Mouse (Mus musculus): Measurements from ENCODE around the gene Lrp8. TPM values are rescaled to one million over a fixed set of nuclear protein-coding genes. Genes with fewer than 3 reads are reported as not detected.
A peak's percentile ranks its signal among the peaks of the same experiment; 100 is the strongest.

Gene Lrp8
- polyA plus RNA-seq, 1 experiment, result 45.6 TPM

GRCm38 (mm10) chr4:107834643-107835314 lies 32.7 kb downstream of the Lrp8 start:
- WGBS, result 93% methylated on average over 22 of the region's 22 CpGs
- Histone ChIP-seq H3K36me3 (ENCODE audit: control insufficient read depth, insufficient read depth, low read length) (peaks cover 7% of the 10 kb centered on the region; the same call in 1 of the 2 replicates), H3K27ac (ENCODE audit: control insufficient read depth, insufficient read depth, low read length) (no peak overlapping the region), H3K4me1 (replicated peaks; ENCODE audit: control insufficient read depth, insufficient read depth, low read length) (0 out of 2 replicates have a peak, but pooled peaks cover 3% of the 10 kb centered on the region), H3K27me3 (ENCODE audit: control insufficient read depth, insufficient read depth, low read length) (no peaks in the 10 kb centered on the region), H3K4me3 (ENCODE audit: control insufficient read depth, insufficient read depth, low read length) (no peak overlapping the region)
- TF ChIP-seq POLR2A (IDR thresholded peaks at IDR 0.05; ENCODE audit: control insufficient read depth, extremely low read depth, insufficient read depth, low read length, poor library complexity) (no peak), CTCF (IDR thresholded peaks at IDR 0.05; ENCODE audit: borderline replicate concordance, control insufficient read depth, extremely low read depth, insufficient read depth, low read length, poor library complexity) (no peak)
- DNase-seq, result no peak

GRCm38 (mm10) chr4:107835508-107835909 lies 33.4 kb downstream of the Lrp8 start:
- peaks cover 7% of the 10 kb centered on the region; the same call in 1 of the 2 replicates for H3K36me3 ChIP-seq (ENCODE audit: control insufficient read depth, insufficient read depth, low read length)
- H3K27me3 ChIP-seq (ENCODE audit: control insufficient read depth, insufficient read depth, low read length), result no peaks in the 10 kb centered on the region
- DNase-seq, result no peak
- H3K4me3 ChIP-seq (ENCODE audit: control insufficient read depth, insufficient read depth, low read length), result no peak overlapping the region
- WGBS, result 92% methylated on average over 5 of the region's 5 CpGs
- H3K27ac ChIP-seq (ENCODE audit: control insufficient read depth, insufficient read depth, low read length), result no peak overlapping the region
- TF ChIP-seq CTCF (IDR thresholded peaks at IDR 0.05; ENCODE audit: borderline replicate concordance, control insufficient read depth, extremely low read depth, insufficient read depth, low read length, poor library complexity) (no peak), POLR2A (IDR thresholded peaks at IDR 0.05; ENCODE audit: control insufficient read depth, extremely low read depth, insufficient read depth, low read length, poor library complexity) (no peak)
- no peaks in the 10 kb centered on the region for H3K4me1 ChIP-seq (replicated peaks; ENCODE audit: control insufficient read depth, insufficient read depth, low read length)

GRCm38 (mm10) chr4:107836758-107837157 lies 34.7 kb downstream of the Lrp8 start:
- no peak for TF ChIP-seq POLR2A (IDR thresholded peaks at IDR 0.05; ENCODE audit: control insufficient read depth, extremely low read depth, insufficient read depth, low read length, poor library complexity)
- 98% methylated on average over 5 of the region's 5 CpGs for WGBS
- no peak overlapping the region for H3K4me3 ChIP-seq (ENCODE audit: control insufficient read depth, insufficient read depth, low read length)
- H3K4me1 ChIP-seq (replicated peaks; ENCODE audit: control insufficient read depth, insufficient read depth, low read length), result no peaks in the 10 kb centered on the region
- H3K27ac ChIP-seq (ENCODE audit: control insufficient read depth, insufficient read depth, low read length), result no peak overlapping the region
- no peaks in the 10 kb centered on the region for H3K27me3 ChIP-seq (ENCODE audit: control insufficient read depth, insufficient read depth, low read length)
- no peak for DNase-seq
- peaks cover 7% of the 10 kb centered on the region; the same call in 1 of the 2 replicates for H3K36me3 ChIP-seq (ENCODE audit: control insufficient read depth, insufficient read depth, low read length)

GRCm38 (mm10) chr4:107837910-107838309 lies 35.8 kb downstream of the Lrp8 start:
- TF ChIP-seq CTCF (IDR thresholded peaks at IDR 0.05; ENCODE audit: borderline replicate concordance, control insufficient read depth, extremely low read depth, insufficient read depth, low read length, poor library complexity), result no peak
- no peak for TF ChIP-seq POLR2A (IDR thresholded peaks at IDR 0.05; ENCODE audit: control insufficient read depth, extremely low read depth, insufficient read depth, low read length, poor library complexity)

GRCm38 (mm10) chr4:107843687-107844086 lies 41.6 kb downstream of the Lrp8 start:
- Histone ChIP-seq H3K4me3 (ENCODE audit: control insufficient read depth, insufficient read depth, low read length) (no peak overlapping the region), H3K36me3 (ENCODE audit: control insufficient read depth, insufficient read depth, low read length) (no peaks in the 10 kb centered on the region), H3K27me3 (ENCODE audit: control insufficient read depth, insufficient read depth, low read length) (no peaks in the 10 kb centered on the region), H3K27ac (ENCODE audit: control insufficient read depth, insufficient read depth, low read length) (no peak overlapping the region), H3K4me1 (replicated peaks; ENCODE audit: control insufficient read depth, insufficient read depth, low read length) (no peaks in the 10 kb centered on the region)
- DNase-seq, result no peak
- 95% methylated on average over 8 of the region's 8 CpGs for WGBS
- TF ChIP-seq CTCF (IDR thresholded peaks at IDR 0.05; ENCODE audit: borderline replicate concordance, control insufficient read depth, extremely low read depth, insufficient read depth, low read length, poor library complexity) (no peak), POLR2A (IDR thresholded peaks at IDR 0.05; ENCODE audit: control insufficient read depth, extremely low read depth, insufficient read depth, low read length, poor library complexity) (no peak)

More at GRCm38 (mm10) chr4:107837910-107838309, 35.8 kb downstream of the Lrp8 start:
- Histone ChIP-seq H3K4me3 (ENCODE audit: control insufficient read depth, insufficient read depth, low read length) (no peak overlapping the region), H3K4me1 (replicated peaks; ENCODE audit: control insufficient read depth, insufficient read depth, low read length) (no peaks in the 10 kb centered on the region), H3K27me3 (ENCODE audit: control insufficient read depth, insufficient read depth, low read length) (no peaks in the 10 kb centered on the region), H3K27ac (ENCODE audit: control insufficient read depth, insufficient read depth, low read length) (no peak overlapping the region), H3K36me3 (ENCODE audit: control insufficient read depth, insufficient read depth, low read length) (peaks cover 7% of the 10 kb centered on the region; the same call in 1 of the 2 replicates)
- 97% methylated on average over 3 of the region's 3 CpGs for WGBS
- DNase-seq, result no peak

- Histone ChIP-seq H3K4me3 (ENCODE audit: control insufficient read depth, insufficient read depth, low read length) (no peak overlapping the region), H3K4me1 (replicated peaks; ENCODE audit: control insufficient read depth, insufficient read depth, low read length) (no peaks in the 10 kb centered on the region), H3K36me3 (ENCODE audit: control insufficient read depth, insufficient read depth, low read length) (no peaks in the 10 kb centered on the region), H3K27ac (ENCODE audit: control insufficient read depth, insufficient read depth, low read length) (no peak overlapping the region), H3K27me3 (ENCODE audit: control insufficient read depth, insufficient read depth, low read length) (no peaks in the 10 kb centered on the region)
- peak; percentile 87; the same call in 1 of the 2 replicates for TF ChIP-seq CTCF (IDR thresholded peaks at IDR 0.05; ENCODE audit: borderline replicate concordance, control insufficient read depth, extremely low read depth, insufficient read depth, low read length, poor library complexity)
- TF ChIP-seq POLR2A (IDR thresholded peaks at IDR 0.05; ENCODE audit: control insufficient read depth, extremely low read depth, insufficient read depth, low read length, poor library complexity), result no peak
- DNase-seq, result peak; percentile 79
- 5% methylated on average over 10 of the region's 10 CpGs for WGBS
Measured at GRCm38 (mm10) chr4:107844971-107845370, 42.9 kb downstream of the Lrp8 start.
